Mouse (Mus musculus) gonadal fat pad, adult 2 months (tissue): ENCODE measurements around the gene Mcam. TPM values are rescaled to one million over a fixed set of nuclear protein-coding genes. Genes with fewer than 3 reads are reported as not detected.
A peak's percentile ranks its signal among the peaks of the same experiment; 100 is the strongest.

ENCODE experiments used
- DNase-seq: peaks from one replicate; pipeline ENCODE4 v3.0.0-alpha.2; 2012; ENCODE audit warnings: low read depth
- polyA plus RNA-seq: library from polyadenylated mRNA; depleted of rRNA; stranded (reverse); fragments of >200 nt; gene quantifications from 2 replicates; pipeline ENCODE4 v1.2.3, GENCODE M21; 2012; rRNA removed

The Mcam gene
- 196 and 288 TPM in 2 replicates for polyA plus RNA-seq

DNA sequence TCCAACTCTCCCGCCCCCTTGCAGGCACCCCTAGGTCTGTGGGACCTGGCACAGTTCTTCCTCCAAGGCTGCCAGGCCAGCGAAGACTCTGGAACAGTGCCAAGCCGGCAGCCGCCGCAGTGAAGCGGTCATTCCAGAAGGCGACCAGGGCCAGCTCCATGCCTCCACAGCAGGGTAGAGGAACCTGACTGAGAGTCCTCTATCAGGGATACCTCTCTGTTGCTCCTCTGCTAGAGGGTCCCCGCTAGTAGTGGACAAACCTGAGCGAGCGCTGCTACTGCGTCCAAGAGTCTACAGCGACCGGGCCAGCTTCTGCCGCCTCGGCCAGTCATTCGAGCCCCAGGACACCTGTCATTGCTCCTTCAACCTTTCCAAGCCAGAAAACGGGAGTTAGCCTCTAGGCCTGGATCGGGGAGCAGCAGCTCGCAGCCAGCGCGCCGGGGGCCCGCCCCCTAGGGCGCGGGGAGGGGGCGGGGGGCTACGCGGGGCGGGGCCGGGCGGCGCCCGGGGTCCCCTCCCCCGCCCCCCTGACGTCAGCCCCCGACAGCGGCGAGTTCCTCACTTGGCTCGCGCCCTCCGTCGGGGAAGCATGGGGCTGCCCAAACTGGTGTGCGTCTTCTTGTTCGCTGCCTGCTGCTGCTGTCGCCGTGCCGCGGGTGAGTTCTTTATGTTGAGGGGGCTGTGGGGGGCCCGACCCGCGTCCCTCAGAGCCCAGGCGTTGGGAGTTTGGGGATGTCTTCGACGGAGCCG, at the start of gene Mcam:
TSS of gene Mcam (plus strand) at position 369 of the 750 bp plus-strand sequence.
- no peak for DNase-seq

GRCm38 (mm10) chr9:44084659-44085229, 49.5 kb upstream of the Mcam start:
- DNase-seq: no peak

DNA sequence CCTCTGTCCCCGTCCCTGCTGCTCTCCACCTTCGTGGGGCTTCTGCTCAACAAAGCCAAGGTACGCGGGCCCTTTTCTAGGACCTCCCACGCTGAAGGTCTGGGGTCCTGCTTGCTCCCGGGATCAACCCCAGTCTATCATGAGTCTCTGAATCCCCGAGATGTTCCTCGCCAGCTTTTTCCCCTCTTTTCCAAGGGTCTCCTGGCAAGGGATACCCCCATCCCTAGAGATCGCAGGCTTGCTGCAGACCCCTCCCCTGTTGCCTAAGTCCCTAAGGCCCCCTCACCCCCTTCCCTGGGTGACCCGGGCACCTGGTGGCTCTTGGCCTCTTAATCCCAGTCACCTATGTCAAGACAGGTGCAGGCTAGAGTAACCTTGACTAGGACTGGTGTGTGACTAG, 49.0 kb upstream of the Mcam start:
- DNase-seq: no peak

DNA sequence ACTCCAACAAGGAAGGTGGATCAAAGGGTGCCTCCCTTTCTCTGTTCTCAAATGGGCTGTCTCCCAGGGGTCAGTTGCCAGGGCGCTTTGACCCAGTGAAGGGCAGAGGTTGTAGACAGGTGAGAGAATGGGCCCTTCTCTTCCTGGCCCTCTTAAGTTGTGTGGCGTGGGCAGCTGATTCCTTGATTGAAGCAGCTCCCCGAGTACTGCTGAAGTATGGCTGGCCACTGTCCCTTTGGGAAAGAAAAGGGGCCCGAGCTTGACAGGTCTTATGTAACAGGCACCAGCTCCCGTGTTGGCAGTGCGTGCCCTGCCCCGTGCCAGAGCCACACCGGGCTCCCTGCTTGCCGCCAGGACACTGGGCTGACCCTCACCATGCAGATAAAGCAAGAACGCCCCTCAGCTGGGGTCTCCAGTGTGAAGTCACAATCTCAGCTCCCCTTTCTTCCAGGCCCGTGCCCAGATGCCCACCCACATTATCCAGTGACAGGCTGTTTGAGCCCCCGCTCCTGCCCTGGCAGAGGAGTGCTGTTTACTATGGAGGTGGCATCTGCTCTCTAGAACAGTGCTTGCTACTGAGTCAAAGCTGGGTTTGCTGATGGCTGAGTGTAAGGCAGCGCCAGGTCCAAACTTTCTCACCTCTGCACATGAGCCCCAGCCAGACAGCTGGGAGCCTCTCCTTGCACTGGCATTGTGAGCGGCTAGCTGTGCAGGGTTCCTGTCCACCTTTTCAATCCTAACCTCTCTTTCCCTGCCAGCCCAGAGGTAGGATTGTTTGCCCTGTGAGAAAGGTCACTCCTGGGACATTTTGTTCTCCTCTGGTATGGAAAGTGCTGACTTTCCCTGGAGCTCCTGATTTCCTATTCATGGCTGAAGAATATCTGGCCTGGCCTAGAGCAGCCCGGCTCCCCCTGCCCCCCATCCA, 48.3 kb upstream of the Mcam start:
- DNase-seq: no peak

DNA sequence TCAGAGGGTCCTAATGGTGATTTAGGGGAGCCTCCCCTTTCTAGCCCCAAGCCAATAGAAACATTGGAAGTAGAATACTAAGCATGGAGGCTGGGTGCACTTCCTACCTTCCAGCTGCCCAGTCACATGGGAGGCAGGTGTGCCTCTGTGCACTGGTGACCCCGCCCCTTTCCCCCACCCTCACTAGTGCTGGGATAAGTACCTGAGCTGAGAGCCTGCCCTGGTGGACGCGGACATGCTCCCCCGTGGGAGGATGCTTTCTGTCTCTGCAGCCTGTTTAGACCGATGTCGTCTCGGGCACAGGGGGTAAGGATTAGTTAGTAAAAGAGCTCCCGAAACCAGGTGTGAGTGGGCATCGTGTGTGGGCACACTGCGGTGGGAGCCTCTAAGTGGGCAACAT, 47.3 kb upstream of the Mcam start:
- DNase-seq: no peak

DNA sequence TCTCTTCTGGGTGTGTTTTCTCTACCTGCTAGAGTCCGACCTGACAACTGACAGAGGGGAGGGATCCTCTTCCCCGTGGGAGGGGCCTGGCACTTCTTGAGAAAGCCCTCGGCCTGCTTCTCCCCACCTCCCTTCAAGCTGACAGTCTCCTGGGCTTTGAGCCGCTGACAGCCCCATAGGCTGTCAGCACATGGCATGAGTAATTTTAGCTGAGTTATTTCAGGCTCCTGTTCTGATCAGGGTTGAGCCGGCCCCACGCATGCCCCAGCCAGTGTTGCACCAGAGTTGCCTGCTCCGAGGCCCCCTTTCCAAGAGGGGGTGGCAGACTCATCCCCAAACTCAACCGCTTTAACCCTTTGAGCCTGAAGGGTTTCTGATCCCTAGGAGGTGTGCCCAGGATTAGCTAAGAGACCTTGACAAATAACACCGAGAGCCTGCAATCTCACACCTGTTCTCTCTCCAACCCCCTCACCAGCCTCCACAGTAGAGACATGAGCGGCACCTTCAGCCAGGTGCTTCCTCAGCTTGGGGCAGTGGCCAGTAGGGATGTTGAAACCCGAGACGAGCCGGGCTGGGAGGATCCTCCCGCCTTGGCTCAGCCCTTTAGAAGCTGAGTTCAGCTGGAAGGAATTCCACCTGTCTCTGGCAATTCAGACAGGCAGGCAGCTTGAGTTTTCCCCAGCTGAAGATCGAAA, 46.4 kb upstream of the Mcam start:
- peak; percentile 96 for DNase-seq

DNA sequence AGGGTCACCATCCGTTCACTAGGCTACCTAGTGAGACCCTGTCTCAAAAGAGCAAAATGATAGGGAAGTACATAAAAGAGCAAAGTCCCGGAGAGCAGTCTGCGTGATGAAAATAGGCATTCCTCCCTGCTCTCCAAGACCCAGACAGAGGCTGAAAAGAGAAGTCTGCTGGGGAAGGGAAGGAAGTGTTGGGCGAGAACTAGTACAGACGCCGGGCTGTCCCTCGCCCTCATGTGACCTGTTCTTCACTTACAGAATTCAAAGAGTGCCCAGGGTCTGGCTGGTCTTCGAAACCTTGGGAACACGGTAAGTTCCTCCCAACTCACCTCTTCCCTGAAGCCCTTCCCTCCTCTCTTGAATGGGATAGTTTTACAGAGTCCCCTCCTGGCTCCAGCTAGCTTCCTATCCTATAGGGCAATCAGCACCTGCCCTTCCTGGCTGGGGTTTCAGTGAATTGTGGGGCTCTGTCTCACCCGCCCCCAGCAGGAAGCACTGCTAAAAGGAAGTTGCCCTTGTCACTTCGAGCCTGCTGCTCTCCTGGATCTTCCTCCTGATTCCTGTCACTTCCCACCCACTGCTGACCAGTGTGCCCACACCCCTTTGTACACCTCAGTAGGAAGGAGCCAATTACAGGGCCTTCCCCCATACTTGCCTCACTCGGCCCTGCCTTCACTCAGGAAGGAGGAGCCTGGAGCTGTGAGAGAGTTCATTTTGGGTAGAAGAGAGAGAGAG, 45.2 kb upstream of the Mcam start:
- DNase-seq: no peak

GRCm38 (mm10) chr9:44093612-44094503, 40.4 kb upstream of the Mcam start:
- no peak for DNase-seq

DNA sequence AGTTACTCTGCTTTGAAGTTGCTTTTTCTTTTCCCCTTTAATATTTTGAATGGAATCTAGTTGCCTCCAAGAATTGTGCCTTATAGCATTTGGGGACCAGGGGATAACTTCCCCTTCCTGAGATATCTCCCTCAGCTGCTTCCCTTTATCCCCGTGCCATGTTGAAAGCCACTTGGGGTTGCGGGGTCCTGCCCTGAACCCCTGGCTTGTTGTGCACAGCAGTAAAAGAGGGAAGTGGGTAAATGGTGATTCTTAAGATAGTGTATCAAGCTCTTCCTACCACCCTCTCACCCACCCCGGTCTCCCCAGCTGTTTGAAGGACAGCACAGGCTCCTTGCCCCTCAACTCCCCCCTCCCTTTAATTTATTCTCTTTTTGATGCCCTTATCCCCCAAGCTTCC, 39.5 kb upstream of the Mcam start:
- no peak for DNase-seq

DNA sequence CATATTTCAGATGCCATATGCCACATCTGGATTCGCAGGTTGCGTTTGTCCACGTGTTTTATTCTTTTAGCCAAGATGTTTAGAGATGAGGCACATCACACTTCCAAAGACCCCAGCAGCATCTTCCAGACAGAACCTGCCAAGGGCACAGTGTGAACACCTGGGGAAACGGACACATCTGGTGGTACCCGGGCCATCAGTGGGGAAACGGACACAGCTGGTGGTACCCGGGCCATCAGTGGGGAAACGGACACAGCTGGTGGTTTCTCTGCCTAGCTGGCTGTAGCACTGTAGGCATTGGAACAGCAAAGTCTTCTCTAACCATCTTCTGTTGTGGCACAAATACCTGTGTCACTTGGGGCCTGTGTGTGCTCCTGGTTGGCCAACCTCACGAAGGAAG, 38.5 kb upstream of the Mcam start:
- no peak for DNase-seq

DNA sequence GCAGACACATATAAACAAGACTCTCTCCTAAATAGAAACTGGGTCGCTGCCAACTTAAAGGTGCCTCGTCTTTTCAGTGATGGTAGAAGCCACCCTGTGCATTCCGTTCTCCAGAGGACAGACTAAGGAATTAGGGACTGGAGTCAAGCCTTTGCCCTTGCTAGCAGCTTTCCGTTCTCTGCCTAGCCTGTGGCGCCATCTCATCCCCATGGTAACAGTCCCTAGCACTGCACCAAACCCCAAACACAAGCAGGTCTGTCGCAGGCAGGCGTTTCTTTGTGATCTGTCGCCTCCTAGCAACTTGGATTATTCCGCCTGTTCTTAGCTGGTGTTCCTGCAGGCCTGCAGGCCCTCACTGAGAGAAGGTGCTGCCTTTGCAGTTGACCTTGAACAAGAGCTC, 37.7 kb upstream of the Mcam start:
- no peak for DNase-seq

DNA sequence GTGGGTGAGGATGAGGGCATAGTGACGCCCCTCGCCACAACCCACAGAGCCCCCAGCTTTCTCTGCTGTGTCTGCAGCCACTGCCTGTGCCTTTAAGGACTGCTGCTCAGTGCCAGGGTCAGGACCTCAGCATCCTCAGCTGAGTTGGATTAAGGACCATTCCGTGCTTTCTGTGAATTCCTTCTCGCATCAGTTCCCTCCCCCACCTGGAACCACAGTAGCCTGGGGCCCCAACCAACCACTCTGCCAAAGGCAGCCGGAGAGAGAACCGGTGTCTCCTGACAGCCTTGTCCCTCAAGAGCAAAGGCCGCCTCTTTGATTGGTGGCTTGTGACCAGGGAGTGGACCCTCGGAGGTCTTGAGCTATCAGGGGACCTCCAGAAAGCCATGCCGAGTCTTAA, 32.8 kb upstream of the Mcam start, which contains the start of gene Mfrp:
TSS of gene Mfrp (plus strand) at position 240 of the 400 bp plus-strand sequence.
- DNase-seq: no peak

DNA sequence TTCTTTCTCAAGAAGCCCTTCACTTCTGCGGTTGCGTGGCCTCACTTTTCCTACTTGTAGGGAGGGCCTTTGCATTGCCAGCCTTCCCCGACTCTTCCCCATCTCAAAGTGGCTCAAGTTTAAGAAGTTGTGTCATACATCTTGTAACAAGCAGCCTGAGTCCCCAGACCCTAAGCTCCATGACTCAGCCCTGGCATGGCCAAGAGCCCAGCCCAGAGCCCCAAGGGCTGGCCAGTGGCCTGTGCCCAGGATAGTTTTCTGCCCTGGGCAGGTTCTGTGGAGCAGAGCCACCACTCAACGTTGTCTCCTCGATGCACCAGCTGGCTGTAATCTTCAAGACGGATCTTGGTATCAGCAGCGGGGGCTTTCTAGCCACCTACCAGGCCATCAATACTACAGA, 29.4 kb upstream of the Mcam start:
- DNase-seq: no peak

DNA sequence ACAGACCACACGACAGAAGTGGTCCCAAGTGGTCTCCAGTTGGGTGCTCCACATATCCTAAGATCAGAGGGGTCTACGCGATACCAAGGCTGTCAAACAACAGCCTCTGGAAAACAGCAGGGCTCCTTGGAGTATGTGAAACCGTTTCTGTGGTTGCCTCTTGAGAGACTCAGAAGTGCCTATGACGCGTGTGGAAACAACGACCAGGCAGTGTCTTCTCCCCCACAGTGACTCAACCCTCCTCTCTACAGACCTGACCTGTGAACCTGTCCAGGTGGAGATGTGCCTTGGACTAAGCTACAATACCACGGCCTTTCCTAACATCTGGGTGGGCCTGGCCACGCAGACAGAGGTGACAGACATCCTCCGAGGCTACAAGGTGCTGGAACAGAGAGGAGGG, 28.5 kb upstream of the Mcam start:
- no peak for DNase-seq

- DNase-seq: no peak
Observed at GRCm38 (mm10) chr9:44106182-44106581, 28.1 kb upstream of the Mcam start.

- no peak for DNase-seq
Observed at GRCm38 (mm10) chr9:44106596-44106995, 27.7 kb upstream of the Mcam start.

DNA sequence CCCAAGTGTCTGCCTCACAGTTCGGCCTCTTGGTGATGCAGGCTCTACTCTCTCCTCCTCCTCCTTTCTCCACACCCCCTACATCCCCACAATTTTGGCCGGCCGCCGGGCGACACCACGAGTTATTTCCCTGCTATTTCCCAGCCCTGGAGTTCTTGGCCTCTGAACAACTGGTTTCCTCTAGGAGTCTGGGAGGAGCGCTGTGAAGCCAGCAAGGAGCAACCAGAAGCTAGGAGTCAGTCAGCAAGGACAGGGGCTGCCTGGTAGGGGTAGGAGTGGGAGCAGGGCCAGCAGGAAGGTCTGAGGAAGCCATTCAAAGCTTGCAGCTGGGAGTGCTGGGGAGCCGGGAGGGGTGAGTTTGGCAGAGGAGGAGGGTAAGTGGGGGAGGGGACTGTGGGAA, 27.2 kb upstream of the Mcam start, which contains the start of gene C1qtnf5:
TSS of gene C1qtnf5 (plus strand) at position 136 of the 400 bp plus-strand sequence.
- no peak for DNase-seq

GRCm38 (mm10) chr9:44107557-44108179, 26.6 kb upstream of the Mcam start:
- no peak for DNase-seq

GRCm38 (mm10) chr9:44108269-44109055, 25.8 kb upstream of the Mcam start:
- DNase-seq: no peak
